Mouse (Mus musculus) A20 (cell line): Measurements from ENCODE around the gene Ralgps1.
"Not testable (repeated sequence)": the region's sequence is repeated elsewhere in the genome, so short reads cannot be mapped to it uniquely, and the experiment has no call there.

ENCODE experiments used
- DNase-seq: peaks from one replicate; pipeline ENCODE4 v3.0.0-alpha.2; 2011; ENCODE audit warnings: low read depth, low spot score

Ralgps1 gene

DNA sequence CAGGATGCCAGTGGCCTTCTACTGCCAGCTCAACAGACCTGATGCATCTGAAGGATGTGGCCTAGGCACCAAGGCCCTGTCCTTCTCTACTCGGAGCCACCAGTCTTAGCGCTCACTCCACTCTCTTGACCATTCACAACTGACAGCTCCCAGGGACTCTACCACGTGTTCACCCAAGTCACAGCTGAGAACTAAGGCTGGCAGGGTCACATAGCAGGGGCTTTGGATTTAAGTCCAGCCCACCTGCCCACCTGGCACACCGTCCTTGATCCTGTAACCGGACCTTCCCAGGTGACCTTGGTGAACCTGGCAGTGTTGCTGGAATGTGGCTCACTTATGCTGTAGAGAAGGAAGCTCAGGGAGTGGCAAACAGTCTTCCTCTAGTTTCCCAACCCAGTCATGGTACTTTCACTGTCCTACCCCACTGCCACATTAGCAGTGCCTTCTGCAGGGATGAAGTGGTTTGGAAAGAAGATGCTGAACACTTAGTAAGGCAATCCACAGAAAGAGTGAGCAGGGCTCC, 156.0 kb downstream of the Ralgps1 start:
- DNase-seq, result no peak

DNA sequence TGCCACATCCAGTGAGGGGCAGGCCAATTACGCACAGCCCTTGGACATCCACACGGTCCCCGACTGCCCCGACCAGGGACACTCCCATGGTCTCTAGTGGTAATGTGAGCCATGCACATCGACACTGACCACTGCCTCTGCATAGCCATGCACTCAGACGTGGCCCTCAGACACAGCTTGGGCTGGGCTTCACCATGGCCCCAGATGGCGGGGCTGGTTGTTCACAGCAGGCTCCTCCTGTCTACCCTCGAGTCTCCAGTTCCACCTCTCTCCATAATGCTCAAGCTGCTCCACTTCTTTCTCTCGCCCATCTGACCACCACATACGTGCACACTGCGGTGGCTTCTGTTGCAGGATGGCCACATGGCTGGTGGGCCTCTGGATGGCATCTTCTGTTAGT, 160.0 kb downstream of the Ralgps1 start:
- DNase-seq, result not testable (repeated sequence)

DNA sequence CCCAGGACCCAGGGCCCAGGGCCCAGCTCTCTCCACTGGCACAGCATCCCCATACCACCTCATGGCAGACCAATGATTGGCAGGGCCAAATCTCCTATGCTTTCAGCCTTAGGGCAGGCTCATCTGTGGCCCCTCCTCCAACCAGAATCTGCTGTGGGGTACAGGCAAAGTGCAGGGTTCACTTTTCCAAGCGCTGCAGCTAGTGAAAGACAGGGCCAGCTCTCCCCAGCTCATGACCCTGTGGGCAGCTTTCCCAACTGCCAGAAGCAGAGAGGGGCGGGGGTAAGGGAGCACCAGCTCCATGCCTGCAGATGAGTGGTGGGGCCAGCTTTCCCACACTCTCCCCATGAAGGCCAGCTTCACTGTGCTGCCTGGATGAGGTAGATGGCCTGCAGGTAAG, 160.4 kb downstream of the Ralgps1 start:
- no peak for DNase-seq

GRCm38 (mm10) chr2:33208134-33208533, 163.2 kb downstream of the Ralgps1 start:
- no peak for DNase-seq

DNA sequence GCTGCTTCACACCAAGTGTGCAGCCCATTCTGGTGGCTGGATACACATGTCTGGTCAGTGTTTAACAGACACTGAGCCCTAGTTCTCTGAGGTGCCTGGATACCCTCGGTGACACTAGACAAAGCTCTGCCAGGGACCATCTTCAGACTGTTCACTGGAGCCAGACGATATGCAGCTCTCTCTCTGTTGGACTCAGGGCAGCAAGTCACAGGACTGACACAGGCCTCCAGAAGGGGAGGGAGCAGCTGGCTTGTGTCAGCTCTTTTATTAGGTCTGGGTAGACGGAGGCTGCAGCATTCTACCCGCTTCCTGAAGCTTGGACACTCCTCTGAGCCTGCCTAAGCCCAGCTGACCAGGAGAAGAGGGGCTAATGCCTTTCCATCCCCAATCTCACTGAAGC, 164.2 kb downstream of the Ralgps1 start:
- DNase-seq, result no peak

DNA sequence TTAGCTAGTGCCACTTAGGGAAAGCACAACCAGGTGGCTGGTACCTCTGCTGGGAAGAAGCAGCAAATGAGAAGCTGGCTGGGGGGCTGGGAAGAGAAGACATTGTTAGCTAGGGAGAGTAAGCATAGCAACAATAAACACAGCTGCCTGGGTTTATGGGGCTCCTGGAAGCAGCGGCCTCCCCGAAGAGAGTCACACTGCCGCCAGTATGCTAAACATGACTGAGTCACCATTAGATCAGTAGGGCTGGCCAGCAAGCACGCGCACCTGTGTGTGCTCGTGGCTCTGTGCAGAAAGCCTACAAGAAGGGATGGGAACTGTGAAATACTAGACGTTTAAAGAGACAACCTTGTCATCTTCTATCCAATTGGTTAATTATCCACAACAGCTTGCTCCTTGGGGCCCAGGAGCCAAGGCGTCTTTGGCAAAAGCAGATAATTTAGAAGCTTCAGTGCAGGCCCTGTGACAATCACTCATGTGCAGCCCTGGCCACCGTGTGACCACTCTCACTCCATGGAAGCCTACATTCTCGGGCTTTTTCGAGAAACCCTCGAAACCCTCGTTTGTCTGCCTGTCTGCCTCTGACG, 165.3 kb downstream of the Ralgps1 start:
- no peak for DNase-seq

- DNase-seq, result no peak
Measured at GRCm38 (mm10) chr2:33204980-33205379, 166.3 kb downstream of the Ralgps1 start.

DNA sequence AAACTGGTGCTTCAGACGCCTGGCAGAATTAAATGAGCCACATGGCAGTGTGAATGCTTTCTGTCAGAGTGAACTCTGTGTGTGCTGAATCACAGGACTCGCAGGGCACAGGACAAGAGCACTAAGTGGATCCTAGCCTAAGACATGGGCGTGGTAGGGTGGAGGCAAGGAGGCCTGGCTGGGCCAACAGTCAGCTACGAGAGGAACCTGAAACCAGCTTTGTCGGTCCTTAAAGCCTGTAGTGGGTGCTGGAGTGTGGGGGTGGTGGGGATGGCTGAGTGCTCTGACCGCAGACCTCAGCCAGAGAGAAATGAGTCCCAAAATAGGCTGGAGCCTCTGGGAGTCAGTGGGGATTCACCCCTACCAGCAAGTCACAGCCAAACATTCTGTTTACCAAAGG, 168.0 kb downstream of the Ralgps1 start:
- DNase-seq, result peak; percentile 55

GRCm38 (mm10) chr2:33200368-33201068, 170.8 kb downstream of the Ralgps1 start:
- no peak for DNase-seq

DNA sequence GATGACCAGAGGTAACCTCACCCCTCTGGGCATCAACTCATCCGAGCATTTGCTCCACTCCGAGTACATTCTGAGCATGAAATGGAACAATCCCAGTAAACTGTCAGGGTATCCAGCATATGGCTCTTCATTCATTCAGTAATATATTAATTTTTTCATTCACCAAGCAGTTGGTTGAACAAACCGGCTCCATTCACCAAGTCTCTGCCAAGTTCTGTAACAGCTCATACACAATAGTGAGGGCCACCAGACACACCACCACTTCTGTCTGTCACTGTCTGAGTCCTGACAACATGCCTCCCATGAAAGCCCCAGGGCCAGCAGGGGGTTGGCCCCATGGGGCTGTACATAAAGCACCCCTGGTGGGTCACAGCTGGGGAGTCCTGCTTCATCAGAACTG, 181.3 kb downstream of the Ralgps1 start:
- no peak for DNase-seq

DNA sequence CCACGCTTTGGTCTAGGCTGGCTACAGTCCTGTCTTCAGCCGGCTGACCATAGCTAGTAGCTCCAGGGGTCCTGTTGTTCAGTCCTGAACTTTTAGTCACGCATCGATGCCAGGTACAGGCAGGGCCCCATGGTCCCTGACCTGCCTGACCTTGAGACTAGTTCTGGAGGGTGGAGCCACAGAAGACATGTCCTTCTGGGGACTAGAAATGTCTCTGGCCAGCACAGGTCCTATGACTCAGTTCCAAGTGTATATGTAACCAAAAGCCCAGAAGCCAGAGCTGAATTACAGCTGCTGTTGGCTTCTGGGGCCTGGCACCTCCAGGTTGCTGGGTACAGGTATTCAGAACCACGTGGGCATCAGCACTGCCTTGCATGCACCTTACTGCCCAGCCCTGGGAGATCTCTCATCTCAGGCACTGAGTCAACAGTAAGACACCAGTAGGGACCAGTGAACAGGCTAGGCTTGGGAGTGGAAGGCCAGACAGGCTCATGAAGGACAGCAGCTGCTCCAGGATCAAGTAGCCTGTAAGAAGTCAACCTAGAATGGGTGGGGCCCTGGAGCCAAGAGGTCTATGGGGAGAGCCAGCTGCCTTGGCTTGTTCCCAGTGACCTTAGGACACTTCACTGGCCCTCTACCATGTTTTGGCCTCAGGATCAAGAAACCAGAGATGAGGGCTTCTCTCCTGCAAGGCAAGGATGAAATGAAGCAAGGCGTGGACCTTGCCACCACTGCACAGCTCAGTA, 182.2 kb downstream of the Ralgps1 start:
- DNase-seq, result no peak

- DNase-seq, result no peak
Measured at GRCm38 (mm10) chr2:33187874-33188273, 183.4 kb downstream of the Ralgps1 start.

DNA sequence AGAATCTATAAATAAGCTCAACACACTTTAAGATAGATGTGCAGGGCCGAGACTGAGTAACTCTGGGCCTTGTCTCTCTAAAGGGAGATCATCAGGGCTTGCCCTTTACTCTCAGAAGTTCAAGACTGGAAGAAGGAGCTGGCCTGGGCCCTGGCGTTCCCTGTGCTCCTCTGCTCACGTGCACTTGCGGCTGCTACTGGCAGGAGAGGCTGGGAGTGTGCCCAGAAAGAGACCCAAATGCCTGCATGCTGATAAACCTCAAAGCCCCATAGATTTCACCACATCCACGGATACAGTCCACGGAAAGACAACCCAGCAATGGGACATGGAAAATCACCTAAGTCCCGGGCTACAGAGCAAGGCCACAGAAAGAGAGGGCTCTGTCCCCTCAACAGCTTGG, 184.8 kb downstream of the Ralgps1 start:
- DNase-seq, result no peak

DNA sequence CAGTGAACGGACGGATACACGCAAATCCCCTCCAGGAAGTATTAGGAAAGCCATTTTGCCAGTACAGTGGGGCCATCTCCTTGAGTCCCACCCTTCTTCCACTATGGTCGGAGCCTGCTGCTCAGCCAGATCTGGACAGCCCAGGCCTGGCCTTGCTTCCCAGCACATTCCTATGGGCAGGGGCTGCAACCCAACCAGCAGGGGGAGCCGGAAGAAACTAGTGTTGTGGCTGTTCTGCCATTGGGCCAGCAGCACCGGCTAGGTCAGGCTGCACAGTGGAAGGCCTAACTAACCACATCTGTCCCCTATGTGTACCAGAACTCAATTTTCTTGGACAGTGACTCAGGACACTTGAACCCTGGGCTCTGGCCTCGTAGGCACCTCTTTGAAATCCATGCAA, 186.0 kb downstream of the Ralgps1 start:
- DNase-seq, result peak; percentile 10

DNA sequence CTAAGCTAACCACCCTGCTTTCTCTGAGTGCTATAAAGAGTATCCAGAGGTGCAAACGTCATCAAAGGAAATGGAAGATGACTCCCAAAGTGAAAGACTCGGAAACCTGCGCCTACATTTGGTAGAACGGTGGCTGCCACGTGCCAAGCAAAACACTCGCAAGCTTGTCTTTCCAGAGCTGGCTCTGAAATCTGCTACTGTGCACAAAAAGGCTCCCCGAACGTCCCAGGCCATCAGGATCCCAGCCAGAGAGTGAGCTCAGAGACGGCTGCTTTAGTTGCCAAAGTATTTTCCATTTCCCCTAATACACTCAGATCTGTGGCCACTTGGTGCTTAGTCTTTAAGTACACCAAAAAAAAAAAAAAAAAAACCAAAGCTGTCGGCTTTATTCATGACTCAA, 186.6 kb downstream of the Ralgps1 start:
- DNase-seq, result no peak

DNA sequence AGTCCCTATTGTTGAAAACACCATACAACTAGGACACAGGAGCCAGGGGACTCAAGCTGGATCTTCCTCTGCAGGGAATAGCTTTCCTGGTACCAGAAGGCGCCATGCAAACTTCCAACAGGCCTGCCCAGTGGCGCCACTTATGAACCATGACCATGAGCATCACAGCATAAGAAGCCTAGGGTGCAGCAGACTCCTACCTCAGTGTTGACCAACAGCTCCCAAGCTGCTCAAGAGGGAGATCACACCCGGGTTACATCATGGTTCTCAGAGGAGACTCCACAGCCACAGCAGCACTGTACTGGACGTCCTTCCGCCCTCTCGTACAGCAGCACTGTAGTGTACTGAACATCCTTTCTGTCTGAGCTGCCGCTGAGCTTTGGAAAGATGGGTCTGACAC, 188.0 kb downstream of the Ralgps1 start:
- DNase-seq, result no peak

- DNase-seq, result no peak
Measured at GRCm38 (mm10) chr2:33179930-33180630, 191.2 kb downstream of the Ralgps1 start.

DNA sequence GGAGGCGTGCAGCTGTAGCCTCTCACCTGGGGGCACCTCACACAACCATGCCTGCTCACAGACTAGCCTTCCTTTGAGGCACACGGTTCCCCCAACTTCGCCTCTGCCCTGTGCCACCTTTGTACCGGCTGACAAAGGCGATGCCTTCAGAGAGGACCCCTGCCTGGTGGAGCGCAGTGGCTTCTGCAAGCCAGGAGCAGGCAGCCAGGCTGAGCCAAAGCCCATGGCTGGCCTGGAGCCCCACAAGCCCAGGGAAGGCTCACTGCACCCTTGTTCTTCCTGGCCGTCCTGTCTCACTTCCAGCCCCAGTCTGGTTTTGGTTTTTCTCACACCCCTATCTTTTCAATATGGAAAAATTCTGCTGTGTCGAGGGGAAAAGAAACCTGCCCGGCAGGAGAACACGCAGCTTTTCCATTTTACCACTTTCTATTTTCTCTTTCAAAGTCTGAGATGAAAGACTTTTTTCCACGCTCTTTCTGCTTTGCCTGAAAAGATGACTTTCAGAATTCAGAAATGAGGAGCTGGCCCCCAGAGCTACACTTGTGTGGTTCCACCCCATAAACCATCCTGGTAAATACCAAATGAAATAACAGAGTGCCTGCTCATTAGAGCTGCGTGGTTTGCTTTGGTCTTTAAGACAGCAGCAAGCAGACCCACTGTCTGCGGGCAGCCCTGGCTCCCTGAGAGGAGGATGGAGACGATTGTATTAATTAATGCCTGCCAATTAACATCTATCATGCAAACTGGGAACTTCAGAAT, 191.9 kb downstream of the Ralgps1 start:
- DNase-seq, result no peak

DNA sequence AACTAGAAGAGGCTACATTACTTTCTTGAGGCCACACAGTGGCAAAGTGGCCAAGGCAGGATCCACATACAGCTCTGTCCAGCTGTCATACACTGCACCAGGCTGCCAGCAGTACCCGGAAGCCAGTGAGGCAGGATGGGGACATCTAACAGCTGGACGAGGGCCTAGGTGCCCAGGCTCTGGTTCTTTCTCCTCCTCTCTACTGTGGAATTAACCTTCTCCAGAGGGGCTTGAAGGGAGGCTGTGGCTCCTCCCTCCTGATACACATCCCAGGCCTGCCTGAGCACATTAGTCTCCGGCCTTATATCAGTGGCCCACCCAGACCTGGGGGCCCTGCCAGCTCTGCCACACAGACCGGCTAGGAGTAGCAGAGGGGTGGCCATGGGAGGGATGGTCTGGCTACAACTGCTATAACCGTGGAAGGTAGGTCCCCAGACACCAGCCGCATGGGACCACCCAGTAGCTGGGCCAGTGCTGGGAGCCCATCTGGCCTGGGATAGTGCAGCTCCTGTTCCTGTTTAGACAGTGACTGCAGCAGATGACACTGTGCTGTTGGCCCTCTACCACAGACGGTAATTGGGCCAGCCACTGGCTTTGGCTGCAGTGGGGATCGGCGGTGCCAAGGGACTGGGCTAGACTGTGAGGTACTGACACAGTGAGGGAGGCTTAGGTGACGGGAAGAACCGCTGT, 192.9 kb downstream of the Ralgps1 start:
- DNase-seq, result no peak

GRCm38 (mm10) chr2:33177443-33178242, 193.6 kb downstream of the Ralgps1 start:
- no peak for DNase-seq
